Mouse (Mus musculus): ENCODE measurements at regions not wholly inside any gene's neighbourhood (a gene's known extent, or its start where the extent isn't known, plus 50 kb on each side); places are given as distances from the start of the nearest gene placed in this dataset.
A peak's percentile ranks its signal among the peaks of the same experiment; 100 is the strongest.

- DNase-seq = no peak
These were observed 190.0 kb upstream of the Eef2kmt start for GRCm38 (mm10) chr16:5445776-5446175.

- no peak for DNase-seq
These were observed 189.0 kb upstream of the Eef2kmt start for GRCm38 (mm10) chr16:5444785-5445184.

GRCm38 (mm10) chr16:5439717-5440116, 183.9 kb upstream of the Eef2kmt start:
- no peak for DNase-seq

- no peak for DNase-seq
These were observed 182.6 kb upstream of the Eef2kmt start for GRCm38 (mm10) chr16:5438405-5438804.

- DNase-seq = no peak
These were observed 175.9 kb upstream of the Eef2kmt start for GRCm38 (mm10) chr16:5431689-5432088.

- DNase-seq = peak; percentile 36
These were observed 175.3 kb upstream of the Eef2kmt start for GRCm38 (mm10) chr16:5431111-5431510.

- no peak for DNase-seq
These were observed 173.7 kb upstream of the Eef2kmt start for GRCm38 (mm10) chr16:5429466-5429865.

- DNase-seq = no peak
These were observed 170.1 kb upstream of the Eef2kmt start for GRCm38 (mm10) chr16:5425908-5426307.

- DNase-seq = no peak
These were observed 166.3 kb upstream of the Eef2kmt start for GRCm38 (mm10) chr16:5422041-5422440.

- no peak for DNase-seq
These were observed 165.8 kb upstream of the Eef2kmt start for GRCm38 (mm10) chr16:5421591-5421990.

GRCm38 (mm10) chr16:5419467-5419866, 163.7 kb upstream of the Eef2kmt start:
- no peak for DNase-seq

GRCm38 (mm10) chr16:5418462-5419197, 162.8 kb upstream of the Eef2kmt start:
- peak; percentile 32 for DNase-seq

- DNase-seq = no peak
These were observed 159.5 kb upstream of the Eef2kmt start for GRCm38 (mm10) chr16:5415310-5415709.

- DNase-seq = no peak
These were observed 156.1 kb upstream of the Eef2kmt start for GRCm38 (mm10) chr16:5411819-5412385.

GRCm38 (mm10) chr16:5406711-5407110, 150.9 kb upstream of the Eef2kmt start:
- peak; percentile 71 for DNase-seq

- DNase-seq = no peak
These were observed 137.6 kb upstream of the Eef2kmt start for GRCm38 (mm10) chr16:5393336-5393735.

GRCm38 (mm10) chr16:5382930-5383329, 127.1 kb upstream of the Eef2kmt start:
- no peak for DNase-seq

- no peak for DNase-seq
These were observed 126.6 kb upstream of the Eef2kmt start for GRCm38 (mm10) chr16:5382228-5382884.

- no peak for DNase-seq
These were observed 124.8 kb upstream of the Eef2kmt start for GRCm38 (mm10) chr16:5380626-5381025.

GRCm38 (mm10) chr16:5377001-5377400, 121.2 kb upstream of the Eef2kmt start:
- DNase-seq = no peak

GRCm38 (mm10) chr16:5374818-5375605, 119.2 kb upstream of the Eef2kmt start:
- DNase-seq = no peak

- DNase-seq = no peak
These were observed 115.6 kb upstream of the Eef2kmt start for GRCm38 (mm10) chr16:5371175-5371893.

- no peak for DNase-seq
These were observed 114.7 kb upstream of the Eef2kmt start for GRCm38 (mm10) chr16:5370496-5370895.

All from right cerebral cortex, postnatal 4 days (tissue).